Mouse (Mus musculus): ENCODE data around the gene Mettl13. TPM values are rescaled to one million over a fixed set of nuclear protein-coding genes. Genes with fewer than 3 reads are reported as not detected.

Gene Mettl13
- polyA plus RNA-seq, 1 experiment from 2014 or later: 10.0 TPM

- Histone ChIP-seq H3K9me3 (replicated peaks) (no peaks in the 10 kb centered on the region), H3K4me3 (no peak overlapping the region), H3K9ac (no peak overlapping the region), H3K27me3 (no peaks in the 10 kb centered on the region), H3K27ac (no peak overlapping the region), H3K4me1 (replicated peaks) (0 out of 2 replicates have a peak, but pooled peaks cover 5% of the 10 kb centered on the region), H3K36me3 (no peaks in the 10 kb centered on the region), H3K4me2 (no peak overlapping the region)
- no peak for ATAC-seq (replicated peaks; ENCODE audit: insufficient number of reproducible peaks, insufficient read depth, low FRiP score, low read depth)
- 43% methylated on average over 3 of the region's 3 CpGs for WGBS
These were observed 19.0 kb upstream of the Mettl13 start for GRCm38 (mm10) chr1:162567351-162567750.

GRCm38 (mm10) chr1:162564992-162565391, 16.6 kb upstream of the Mettl13 start:
- Histone ChIP-seq H3K27ac (no peak overlapping the region), H3K4me2 (no peak overlapping the region), H3K9me3 (replicated peaks) (no peaks in the 10 kb centered on the region), H3K9ac (no peak overlapping the region), H3K4me1 (replicated peaks) (no peaks in the 10 kb centered on the region), H3K36me3 (no peaks in the 10 kb centered on the region), H3K4me3 (no peak overlapping the region), H3K27me3 (no peaks in the 10 kb centered on the region)
- WGBS: 38% methylated on average over 3 of the region's 3 CpGs
- no peak for ATAC-seq (replicated peaks; ENCODE audit: insufficient number of reproducible peaks, insufficient read depth, low FRiP score, low read depth)

DNA sequence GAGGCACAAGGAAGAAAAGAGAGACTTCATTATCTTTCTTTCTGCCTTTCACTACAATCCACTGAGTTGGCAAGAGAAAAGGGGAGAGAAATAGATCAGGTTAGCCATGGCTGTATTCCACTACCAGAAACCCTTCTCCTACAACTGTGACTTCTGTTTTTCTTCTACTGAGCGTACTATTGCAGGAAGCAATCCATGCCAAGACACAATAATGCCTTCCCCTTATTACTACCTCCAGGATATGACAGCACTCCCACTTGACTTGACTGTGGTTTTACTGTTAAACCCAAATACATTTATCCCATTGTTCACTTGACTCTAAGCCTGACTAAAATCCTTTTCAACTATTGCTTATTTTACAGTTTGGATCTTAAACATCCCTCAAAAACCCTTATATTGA, 14.9 kb upstream of the Mettl13 start:
- H3K4me3 ChIP-seq: no peak overlapping the region
- no peak overlapping the region for H3K4me2 ChIP-seq
- WGBS: 68% methylated on average over 1 of the region's 1 CpGs
- no peak for ATAC-seq (replicated peaks; ENCODE audit: insufficient number of reproducible peaks, insufficient read depth, low FRiP score, low read depth)
- H3K9me3 ChIP-seq (replicated peaks): no peaks in the 10 kb centered on the region
- H3K27ac ChIP-seq: no peak overlapping the region
- no peak overlapping the region for H3K9ac ChIP-seq
- H3K4me1 ChIP-seq (replicated peaks): no peaks in the 10 kb centered on the region
- no peaks in the 10 kb centered on the region for H3K36me3 ChIP-seq
- no peaks in the 10 kb centered on the region for H3K27me3 ChIP-seq

GRCm38 (mm10) chr1:162554193-162554592, 5.8 kb upstream of the Mettl13 start:
- no peaks in the 10 kb centered on the region for H3K27me3 ChIP-seq
- no peaks in the 10 kb centered on the region for H3K9me3 ChIP-seq (replicated peaks)
- H3K4me2 ChIP-seq: no peak overlapping the region
- H3K4me1 ChIP-seq (replicated peaks): peaks cover 1% of the 10 kb centered on the region
- no peak overlapping the region for H3K4me3 ChIP-seq
- WGBS: 75% methylated on average over 3 of the region's 3 CpGs
- no peak for ATAC-seq (replicated peaks; ENCODE audit: insufficient number of reproducible peaks, insufficient read depth, low FRiP score, low read depth)
- H3K27ac ChIP-seq: no peak overlapping the region
- H3K36me3 ChIP-seq: no peaks in the 10 kb centered on the region
- no peak overlapping the region for H3K9ac ChIP-seq

DNA sequence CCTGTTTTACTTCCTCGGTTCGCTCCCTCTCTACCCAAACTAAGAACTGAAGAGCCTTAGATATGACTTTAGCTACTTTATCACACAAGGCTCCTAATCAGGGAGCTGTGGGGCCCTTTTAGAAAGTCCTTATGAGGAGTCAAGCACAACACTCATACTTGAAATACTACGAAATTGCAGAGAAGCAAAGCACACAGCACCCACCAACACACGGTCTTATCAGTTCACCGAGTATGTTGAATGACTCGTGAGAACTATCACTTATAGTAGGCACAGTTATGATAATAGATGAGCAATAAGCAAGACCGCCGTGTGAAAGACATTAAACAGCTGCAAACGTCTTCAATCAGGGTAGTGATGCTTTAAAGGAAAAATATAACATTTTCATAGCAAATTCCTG, 4.6 kb upstream of the Mettl13 start:
- H3K4me3 ChIP-seq: no peak overlapping the region
- 51% methylated on average over 9 of the region's 9 CpGs for WGBS
- H3K27ac ChIP-seq: no peak overlapping the region
- H3K36me3 ChIP-seq: no peaks in the 10 kb centered on the region
- H3K27me3 ChIP-seq: no peaks in the 10 kb centered on the region
- peaks cover 5% of the 10 kb centered on the region for H3K4me1 ChIP-seq (replicated peaks)
- no peaks in the 10 kb centered on the region for H3K9me3 ChIP-seq (replicated peaks)
- no peak overlapping the region for H3K4me2 ChIP-seq
- no peak for ATAC-seq (replicated peaks; ENCODE audit: insufficient number of reproducible peaks, insufficient read depth, low FRiP score, low read depth)
- no peak overlapping the region for H3K9ac ChIP-seq

GRCm38 (mm10) chr1:162549615-162550283, 1.4 kb upstream of the Mettl13 start:
- Histone ChIP-seq H3K4me3 (no peak overlapping the region), H3K4me2 (no peak overlapping the region), H3K9me3 (replicated peaks) (no peaks in the 10 kb centered on the region), H3K9ac (no peak overlapping the region), H3K27ac (no peak overlapping the region), H3K36me3 (peaks cover 15% of the 10 kb centered on the region), H3K27me3 (no peaks in the 10 kb centered on the region), H3K4me1 (replicated peaks) (peaks cover 14% of the 10 kb centered on the region)
- no peak for ATAC-seq (replicated peaks; ENCODE audit: insufficient number of reproducible peaks, insufficient read depth, low FRiP score, low read depth)
- 74% methylated on average over 5 of the region's 5 CpGs for WGBS

GRCm38 (mm10) chr1:162548917-162549613, 714 bp upstream of the Mettl13 start:
- WGBS: 58% methylated on average over 10 of the region's 10 CpGs
- Histone ChIP-seq H3K27me3 (no peaks in the 10 kb centered on the region), H3K27ac (peak overlapping the region; percentile 79), H3K9ac (peak overlapping the region; percentile 74), H3K9me3 (replicated peaks) (no peaks in the 10 kb centered on the region), H3K4me1 (replicated peaks) (peaks cover 14% of the 10 kb centered on the region), H3K4me3 (peak overlapping the region; percentile 91), H3K4me2 (peak overlapping the region; percentile 84), H3K36me3 (peaks cover 21% of the 10 kb centered on the region)
- ATAC-seq (replicated peaks; ENCODE audit: insufficient number of reproducible peaks, insufficient read depth, low FRiP score, low read depth): no peak

- ATAC-seq (replicated peaks; ENCODE audit: insufficient number of reproducible peaks, insufficient read depth, low FRiP score, low read depth): no peak
- H3K27ac ChIP-seq: no peak overlapping the region
These were observed 744 bp downstream of the Mettl13 start for GRCm38 (mm10) chr1:162547607-162548006.

DNA sequence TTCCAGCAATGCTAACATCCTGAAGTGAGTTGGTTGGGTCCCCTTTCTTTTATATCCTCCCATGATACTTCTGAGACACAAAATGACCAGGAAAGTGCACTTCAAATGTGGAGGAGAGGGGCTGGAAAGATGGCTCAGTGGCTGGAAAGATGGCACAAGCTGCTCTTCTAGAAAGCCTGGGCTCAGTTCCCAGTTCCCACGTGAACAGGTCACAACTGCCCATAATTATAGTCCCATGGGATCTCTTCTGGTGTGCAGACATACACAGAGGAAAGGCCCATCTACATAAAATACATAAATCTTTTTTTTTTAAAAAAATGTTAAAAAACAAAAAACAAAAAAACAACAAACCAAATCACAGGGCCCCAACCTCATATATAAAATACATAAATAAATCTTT, 5.1 kb downstream of the Mettl13 start:
- no peak overlapping the region for H3K4me3 ChIP-seq
- H3K27me3 ChIP-seq: no peaks in the 10 kb centered on the region
- no peak overlapping the region for H3K9ac ChIP-seq
- H3K4me1 ChIP-seq (replicated peaks): peaks cover 9% of the 10 kb centered on the region
- no peak for ATAC-seq (replicated peaks; ENCODE audit: insufficient number of reproducible peaks, insufficient read depth, low FRiP score, low read depth)
- no peak overlapping the region for H3K4me2 ChIP-seq
- H3K27ac ChIP-seq: no peak overlapping the region
- peaks cover 68% of the 10 kb centered on the region for H3K36me3 ChIP-seq
- WGBS: 78% methylated on average over 1 of the region's 1 CpGs
- no peaks in the 10 kb centered on the region for H3K9me3 ChIP-seq (replicated peaks)

More at GRCm38 (mm10) chr1:162547607-162548006, 744 bp downstream of the Mettl13 start:
- Histone ChIP-seq H3K9ac (peak overlapping the region; percentile 74), H3K9me3 (replicated peaks) (no peaks in the 10 kb centered on the region), H3K4me2 (peak overlapping the region; percentile 84), H3K36me3 (peaks cover 33% of the 10 kb centered on the region), H3K4me3 (peak overlapping the region; percentile 91), H3K27me3 (no peaks in the 10 kb centered on the region), H3K4me1 (replicated peaks) (peaks cover 14% of the 10 kb centered on the region)
- 4% methylated on average over 10 of the region's 10 CpGs for WGBS

DNA sequence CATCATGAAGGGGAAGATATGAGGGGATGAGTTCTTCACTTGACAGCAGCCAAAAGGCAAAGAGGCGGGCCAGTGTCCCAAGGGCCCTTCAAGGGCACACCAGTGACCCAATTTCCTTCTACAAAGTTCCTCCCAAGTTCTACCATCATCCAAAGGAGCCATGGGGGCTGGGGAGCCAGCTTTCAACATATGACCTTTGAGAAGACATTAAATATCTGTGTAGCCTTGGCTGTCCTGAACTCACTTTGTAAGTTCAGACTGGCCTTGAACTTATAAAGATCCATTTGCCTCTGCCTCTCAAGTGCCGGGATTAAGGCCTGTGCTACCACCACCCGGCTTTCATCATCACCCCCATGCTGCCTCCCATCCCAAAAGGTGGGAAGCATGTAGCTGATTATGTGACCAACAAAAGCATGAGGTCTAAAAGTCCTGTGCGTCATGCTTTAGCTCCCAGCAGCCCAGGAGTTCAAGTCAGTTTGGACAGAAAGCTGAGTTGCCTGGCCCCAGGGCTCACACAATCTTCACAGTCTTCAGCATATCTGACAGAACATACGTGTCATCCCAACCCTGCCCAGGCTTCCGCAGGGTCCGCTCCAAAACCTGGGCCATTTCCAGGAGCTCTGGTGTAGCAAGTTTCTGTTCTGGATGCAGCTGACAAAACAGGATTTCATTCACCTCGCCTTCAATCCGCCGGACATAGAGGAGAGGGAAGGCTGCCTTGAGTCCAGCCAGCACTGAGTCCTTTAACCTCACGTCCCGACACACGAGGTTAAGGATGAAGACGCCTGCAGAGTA, 14.4 kb downstream of the Mettl13 start:
- no peaks in the 10 kb centered on the region for H3K9me3 ChIP-seq (replicated peaks)
- WGBS: 92% methylated on average over 14 of the region's 14 CpGs
- no peaks in the 10 kb centered on the region for H3K27me3 ChIP-seq
- H3K27ac ChIP-seq: no peak overlapping the region
- H3K4me3 ChIP-seq: no peak overlapping the region
- peaks cover 50% of the 10 kb centered on the region for H3K36me3 ChIP-seq
- H3K4me2 ChIP-seq: no peak overlapping the region
- no peak overlapping the region for H3K9ac ChIP-seq
- ATAC-seq (replicated peaks; ENCODE audit: insufficient number of reproducible peaks, insufficient read depth, low FRiP score, low read depth): no peak
- H3K4me1 ChIP-seq (replicated peaks): no peaks in the 10 kb centered on the region

GRCm38 (mm10) chr1:162532330-162532729, 16.0 kb downstream of the Mettl13 start:
- Histone ChIP-seq H3K9ac (no peak overlapping the region), H3K27me3 (no peaks in the 10 kb centered on the region), H3K27ac (no peak overlapping the region), H3K4me2 (no peak overlapping the region), H3K4me1 (replicated peaks) (no peaks in the 10 kb centered on the region), H3K36me3 (peaks cover 38% of the 10 kb centered on the region), H3K4me3 (no peak overlapping the region), H3K9me3 (replicated peaks) (no peaks in the 10 kb centered on the region)
- ATAC-seq (replicated peaks; ENCODE audit: insufficient number of reproducible peaks, insufficient read depth, low FRiP score, low read depth): no peak
- 68% methylated on average over 4 of the region's 4 CpGs for WGBS
